11 mouse cellular contexts compared by ENCODE assay signal in genomic region chr7:37689561-37690305, GRCm38 (mm10).
A peak's percentile ranks its signal among the peaks of the same experiment; 100 is the strongest.
DNase-seq lines count a peak whose midpoint lies in the region; ATAC-seq lines count a peak whose summit lies in the region.
"Had no signal": no experiment of that assay in that cellular context is flagged by ENCODE, and none has a peak within 500 bp of the region (broad histone marks: within the 10 kb centered on the region; RNA-seq: fewer than 3 reads in every experiment).

No protein-coding gene starts in this region.

- no peak overlapping the region for H3K4me3 ChIP-seq in heart, embryonic 16.5 days (ENCODE audit: low read length)
- H3K4me3 ChIP-seq in heart, embryonic 11.5 days (ENCODE audit: low read depth, low read length): no peak overlapping the region
- H3K4me3 ChIP-seq in forebrain, embryonic 11.5 days (ENCODE audit: low read depth, low read length): no peak overlapping the region
- H3K4me3 ChIP-seq in midbrain, embryonic 10.5 days: peak overlapping the region; percentile 27
- no peak overlapping the region for H3K4me3 ChIP-seq in intestine, embryonic 16.5 days (ENCODE audit: low read length)
- H3K4me3 ChIP-seq: heart, embryonic 15.5 days; liver, embryonic 12.5 days had no signal

- no peaks in the 10 kb centered on the region for H3K9me3 ChIP-seq in heart, embryonic 16.5 days (replicated peaks; ENCODE audit: control insufficient read depth, low read length)
- H3K9me3 ChIP-seq in heart, embryonic 11.5 days (replicated peaks; ENCODE audit: control insufficient read depth, low read length): no peaks in the 10 kb centered on the region
- no peaks in the 10 kb centered on the region for H3K9me3 ChIP-seq in forebrain, embryonic 11.5 days (ENCODE audit: control insufficient read depth, low read length)
- H3K9me3 ChIP-seq in midbrain, embryonic 10.5 days (replicated peaks): no peaks in the 10 kb centered on the region
- H3K9me3 ChIP-seq in intestine, embryonic 16.5 days (ENCODE audit: control insufficient read depth, low read length): no peaks in the 10 kb centered on the region
- H3K9me3 ChIP-seq: heart, embryonic 15.5 days; liver, embryonic 12.5 days had no signal

- peak overlapping the region; percentile 15; the same call in 1 of the 2 replicates for H3K4me2 ChIP-seq in heart, embryonic 16.5 days (ENCODE audit: low read depth, low read length)
- H3K4me2 ChIP-seq in heart, embryonic 11.5 days: no peak overlapping the region
- peak overlapping the region; percentile 42 for H3K4me2 ChIP-seq in forebrain, embryonic 11.5 days (ENCODE audit: low read depth, low read length, severe bottlenecking)
- no peak overlapping the region for H3K4me2 ChIP-seq in intestine, embryonic 16.5 days (ENCODE audit: low read depth, low read length)
- H3K4me2 ChIP-seq: heart, embryonic 15.5 days; liver, embryonic 12.5 days had no signal

- H3K9ac ChIP-seq in heart, embryonic 16.5 days (ENCODE audit: low read length): no peak overlapping the region
- no peak overlapping the region for H3K9ac ChIP-seq in heart, embryonic 11.5 days (ENCODE audit: low read depth, low read length)
- peak overlapping the region; percentile 3; the same call in 1 of the 2 replicates for H3K9ac ChIP-seq in forebrain, embryonic 11.5 days (ENCODE audit: low read length)
- no peak overlapping the region for H3K9ac ChIP-seq in intestine, embryonic 16.5 days (ENCODE audit: low read depth, low read length)
- H3K9ac ChIP-seq: heart, embryonic 15.5 days; liver, embryonic 12.5 days had no signal

- peaks cover 4% of the 10 kb centered on the region for H3K4me1 ChIP-seq in heart, embryonic 16.5 days (ENCODE audit: control insufficient read depth, insufficient read depth, low read length)
- H3K4me1 ChIP-seq in heart, embryonic 11.5 days (ENCODE audit: control insufficient read depth, insufficient read depth, low read length): no peaks in the 10 kb centered on the region
- H3K4me1 ChIP-seq in forebrain, embryonic 11.5 days (replicated peaks; ENCODE audit: control insufficient read depth, insufficient read depth, low read length): peaks cover 18% of the 10 kb centered on the region
- peaks cover 65% of the 10 kb centered on the region for H3K4me1 ChIP-seq in midbrain, embryonic 10.5 days
- no peaks in the 10 kb centered on the region for H3K4me1 ChIP-seq in intestine, embryonic 16.5 days (ENCODE audit: control insufficient read depth, insufficient read depth, low read length)
- H3K4me1 ChIP-seq: liver, embryonic 12.5 days had no signal

- H3K27ac ChIP-seq in heart, embryonic 16.5 days (ENCODE audit: low read length): no peak overlapping the region
- no peak overlapping the region for H3K27ac ChIP-seq in heart, embryonic 11.5 days (ENCODE audit: low read depth, low read length)
- H3K27ac ChIP-seq in forebrain, embryonic 11.5 days (ENCODE audit: low read depth, low read length): peak overlapping the region; percentile 87
- H3K27ac ChIP-seq in midbrain, embryonic 10.5 days (replicated peaks): peak overlapping the region; percentile 81
- H3K27ac ChIP-seq in intestine, embryonic 16.5 days (ENCODE audit: low read length): no peak overlapping the region
- H3K27ac ChIP-seq: heart, embryonic 15.5 days; liver, embryonic 12.5 days had no signal

- DNase-seq in forebrain, embryonic 11.5 days (ENCODE audit: low spot score): peak; percentile 81
- peak; percentile 50 for DNase-seq in midbrain, embryonic 10.5 days (ENCODE audit: low spot score)
- peak; percentile 41 for DNase-seq in retina, postnatal 7 days (ENCODE audit: low read depth, low spot score)
- DNase-seq in layer of hippocampus, adult 18-20 months (ENCODE audit: low spot score in 2 of 2): no peak
- no peak for DNase-seq in kidney, postnatal 10 days
- DNase-seq: right cerebral cortex, postnatal 25 days had no signal

- no peaks in the 10 kb centered on the region for H3K36me3 ChIP-seq in heart, embryonic 16.5 days (ENCODE audit: control insufficient read depth, insufficient read depth)
- H3K36me3 ChIP-seq in heart, embryonic 11.5 days (ENCODE audit: control insufficient read depth, insufficient read depth, low read length): no peaks in the 10 kb centered on the region
- no peaks in the 10 kb centered on the region for H3K36me3 ChIP-seq in forebrain, embryonic 11.5 days (ENCODE audit: control insufficient read depth, insufficient read depth, low read length)
- no peaks in the 10 kb centered on the region; the same call in 1 of the 2 replicates for H3K36me3 ChIP-seq in midbrain, embryonic 10.5 days
- H3K36me3 ChIP-seq in intestine, embryonic 16.5 days (ENCODE audit: control insufficient read depth, insufficient read depth, low read length): no peaks in the 10 kb centered on the region
- H3K36me3 ChIP-seq: heart, embryonic 15.5 days; liver, embryonic 12.5 days had no signal

- H3K27me3 ChIP-seq in heart, embryonic 16.5 days (ENCODE audit: control insufficient read depth, insufficient read depth, low read length): no peaks in the 10 kb centered on the region
- H3K27me3 ChIP-seq in heart, embryonic 11.5 days (ENCODE audit: control insufficient read depth, insufficient read depth, low read length): no peaks in the 10 kb centered on the region
- no peaks in the 10 kb centered on the region for H3K27me3 ChIP-seq in forebrain, embryonic 11.5 days (ENCODE audit: control insufficient read depth, insufficient read depth, low read length)
- H3K27me3 ChIP-seq in midbrain, embryonic 10.5 days (ENCODE audit: low read depth, poor library complexity, severe bottlenecking): no peaks in the 10 kb centered on the region
- H3K27me3 ChIP-seq in intestine, embryonic 16.5 days (replicated peaks; ENCODE audit: control insufficient read depth, insufficient read depth, low read length): no peaks in the 10 kb centered on the region
- H3K27me3 ChIP-seq: heart, embryonic 15.5 days; liver, embryonic 12.5 days had no signal

- 48% methylated on average over 23 of the region's 23 CpGs for WGBS in heart, embryonic 16.5 days
- 62% methylated on average over 23 of the region's 23 CpGs for whole genome bisulfite sequencing in heart, embryonic 11.5 days (ENCODE audit: insufficient replicate concordance)
- 12% methylated on average over 23 of the region's 23 CpGs for WGBS in forebrain, embryonic 11.5 days
- 52% methylated on average over 23 of the region's 23 CpGs for WGBS in midbrain, embryonic 10.5 days
- WGBS in intestine, embryonic 16.5 days: 56% methylated on average over 23 of the region's 23 CpGs

- no peak for ATAC-seq in heart, embryonic 16.5 days (replicated peaks; ENCODE audit: extremely low read depth, insufficient read depth, low FRiP score)
- no peak for ATAC-seq in heart, embryonic 11.5 days (replicated peaks; ENCODE audit: insufficient number of reproducible peaks, low FRiP score, low TSS enrichment)
- peak; percentile 84 for ATAC-seq in forebrain, embryonic 11.5 days (replicated peaks; ENCODE audit: low FRiP score)
- no peak for ATAC-seq in intestine, embryonic 16.5 days
- ATAC-seq: liver, embryonic 12.5 days had no signal

Comparison
In these comparisons a context has a peak if more than half of its experiments do, and no peak if none do; other contexts are left out.
1. H3K4me2 ChIP-seq: peak in heart, embryonic 16.5 days (single experiment) and forebrain, embryonic 11.5 days (single experiment); none in heart, embryonic 11.5 days (single experiment) and intestine, embryonic 16.5 days (single experiment).
2. H3K27ac ChIP-seq: peak in forebrain, embryonic 11.5 days (single experiment) and midbrain, embryonic 10.5 days (single experiment); none in heart, embryonic 16.5 days (single experiment), heart, embryonic 11.5 days (single experiment) and intestine, embryonic 16.5 days (single experiment).
3. DNase-seq: peak in forebrain, embryonic 11.5 days (single experiment), midbrain, embryonic 10.5 days (single experiment) and retina, postnatal 7 days (single experiment); none in layer of hippocampus, adult 18-20 months (0 of 2) and kidney, postnatal 10 days (single experiment).